Mouse (Mus musculus) myocyte (in vitro differentiated cells): ENCODE data around the gene Ttll10. TPM values are rescaled to one million over a fixed set of nuclear protein-coding genes. Genes with fewer than 3 reads are reported as not detected.

Experiments used
- H3K27me3 ChIP-seq: one replicate; pipeline ENCODE4 v1.6.1; 2011; ENCODE audit not compliant: control insufficient read depth, insufficient read depth, insufficient read length
- H3K36me3 ChIP-seq: one replicate; pipeline ENCODE4 v1.6.1; 2011; ENCODE audit not compliant: control insufficient read depth, insufficient read depth
- H3K4me2 ChIP-seq: one replicate; pipeline ENCODE4 v1.6.1; 2011; ENCODE audit warnings: low read depth, control low read depth
- H3K4me3 ChIP-seq: one replicate; pipeline ENCODE4 v1.5.1; 2011; ENCODE audit warnings: mild to moderate bottlenecking, control low read depth, moderate library complexity
- H3K79me2 ChIP-seq: one replicate; pipeline ENCODE4 v1.6.1; 2011; ENCODE audit not compliant: control insufficient read depth, insufficient read depth
- H3ac ChIP-seq: one replicate; pipeline ENCODE4 v1.6.1; 2011; ENCODE audit not compliant: control insufficient read depth, insufficient read length
- CEBPB ChIP-seq: IDR thresholded peaks from 2 replicates; pipeline ENCODE4 v1.6.1; 2011; ENCODE audit warnings: mild to moderate bottlenecking, moderate library complexity; ENCODE audit not compliant: poor library complexity, insufficient read depth, severe bottlenecking
- E2F4 ChIP-seq: IDR thresholded peaks from one replicate; pipeline ENCODE4 v1.6.1; 2011; ENCODE audit warnings: mild to moderate bottlenecking, control low read depth, moderate library complexity; ENCODE audit not compliant: insufficient read depth
- MAX ChIP-seq: IDR thresholded peaks from one replicate; pipeline ENCODE4 v1.6.1; 2011; ENCODE audit warnings: low read depth, mild to moderate bottlenecking, control low read depth
- MYOD1 ChIP-seq, 3 experiments: IDR thresholded peaks; one replicate each; pipeline ENCODE4 v1.6.1; 2011; ENCODE audit warnings: control low read depth in 2 of 3, low read depth in 2 of 3, mild to moderate bottlenecking in 2 of 3, moderate library complexity in 1 of 3; ENCODE audit not compliant: insufficient read length in 2 of 3, control insufficient read depth in 1 of 3
- MYOG ChIP-seq, 3 experiments: IDR thresholded peaks; one replicate each; pipeline ENCODE4 v1.6.1; 2011; ENCODE audit warnings: control low read depth in 2 of 3, low read depth in 2 of 3, mild to moderate bottlenecking in 2 of 3; ENCODE audit not compliant: insufficient read length in 2 of 3, control insufficient read depth in 1 of 3, insufficient read depth in 1 of 3
- POLR2A ChIP-seq: IDR thresholded peaks from one replicate; pipeline ENCODE4 v1.6.1; 2011; ENCODE audit warnings: low read depth, mild to moderate bottlenecking, control low read depth, moderate library complexity; ENCODE audit not compliant: insufficient read length
- POLR2AphosphoS2 ChIP-seq: IDR thresholded peaks from one replicate; pipeline ENCODE4 v1.6.1; 2011; ENCODE audit warnings: low read depth, control low read depth; ENCODE audit not compliant: insufficient read length
- REST ChIP-seq: IDR thresholded peaks from one replicate; pipeline ENCODE4 v1.6.1; 2011; ENCODE audit warnings: mild to moderate bottlenecking, control low read depth, moderate library complexity; ENCODE audit not compliant: insufficient read depth, insufficient read length
- SRF ChIP-seq: IDR thresholded peaks from one replicate; pipeline ENCODE4 v1.6.1; 2011; ENCODE audit warnings: low read depth; ENCODE audit not compliant: control insufficient read depth, insufficient read length
- TCF12 ChIP-seq: IDR thresholded peaks from one replicate; pipeline ENCODE4 v1.6.1; 2011; ENCODE audit warnings: mild to moderate bottlenecking, control low read depth; ENCODE audit not compliant: poor library complexity, insufficient read depth, severe bottlenecking
- TCF3 ChIP-seq: IDR thresholded peaks from one replicate; pipeline ENCODE4 v1.6.1; 2011; ENCODE audit warnings: low read depth, control low read depth; ENCODE audit not compliant: insufficient read length
- USF1 ChIP-seq: IDR thresholded peaks from one replicate; pipeline ENCODE4 v1.6.1; 2011; ENCODE audit warnings: low read depth, mild to moderate bottlenecking, control low read depth, moderate library complexity
- polyA plus RNA-seq: library from polyadenylated mRNA; unstranded; fragments of >200 nt; fragmentation: generic; extraction: Trizol; gene quantifications from one replicate; pipeline ENCODE4 v1.2.1, GENCODE M21; 2012; ENCODE audit warnings: missing spikeins

Ttll10 gene
- polyA plus RNA-seq, 1 experiment, result not detected

GRCm38 (mm10) chr4:156044754-156045153, 14.5 kb downstream of the Ttll10 start:
- Histone ChIP-seq H3K79me2 (no peaks in the 10 kb centered on the region), H3K36me3 (no peaks in the 10 kb centered on the region), H3ac (no peak overlapping the region), H3K4me3 (no peak overlapping the region), H3K4me2 (no peak overlapping the region), H3K27me3 (peaks cover 13% of the 10 kb centered on the region)
- TF ChIP-seq MYOD1 (IDR thresholded peaks at IDR 0.05; ENCODE audit: control insufficient read depth in 1 of 3, insufficient read length in 2 of 3, low read depth in 2 of 3), result no peak
- no peak for TF ChIP-seq MYOG (IDR thresholded peaks at IDR 0.05; ENCODE audit: control insufficient read depth in 1 of 3, insufficient read depth in 1 of 3, insufficient read length in 2 of 3, low read depth in 2 of 3)
- TF ChIP-seq POLR2A, result no peak
- no peak for TF ChIP-seq MAX
- no peak for TF ChIP-seq TCF12

- Histone ChIP-seq H3ac (no peak overlapping the region), H3K4me2 (no peak overlapping the region), H3K79me2 (no peaks in the 10 kb centered on the region), H3K36me3 (no peaks in the 10 kb centered on the region), H3K27me3 (peaks cover 21% of the 10 kb centered on the region), H3K4me3 (no peak overlapping the region)
- TF ChIP-seq CEBPB, result no peak
- TF ChIP-seq USF1, result no peak
- TF ChIP-seq POLR2AphosphoS2, result no peak
- no peak for TF ChIP-seq SRF
- TF ChIP-seq TCF3, result no peak
- no peak for TF ChIP-seq E2F4
- no peak for TF ChIP-seq MYOD1 (IDR thresholded peaks at IDR 0.05; ENCODE audit: control insufficient read depth in 1 of 3, insufficient read length in 2 of 3, low read depth in 2 of 3)
- no peak for TF ChIP-seq MYOG (IDR thresholded peaks at IDR 0.05; ENCODE audit: control insufficient read depth in 1 of 3, insufficient read depth in 1 of 3, insufficient read length in 2 of 3, low read depth in 2 of 3)
- TF ChIP-seq MAX, result no peak
- TF ChIP-seq TCF12, result no peak
- no peak for TF ChIP-seq REST
- TF ChIP-seq POLR2A, result no peak
These were observed 24.3 kb downstream of the Ttll10 start for GRCm38 (mm10) chr4:156034901-156035300.

- no peaks in the 10 kb centered on the region for H3K36me3 ChIP-seq
- H3K4me3 ChIP-seq, result no peak overlapping the region
- H3K4me2 ChIP-seq, result no peak overlapping the region
- no peak for TF ChIP-seq MYOD1 (IDR thresholded peaks at IDR 0.05; ENCODE audit: control insufficient read depth in 1 of 3, insufficient read length in 2 of 3, low read depth in 2 of 3)
- TF ChIP-seq E2F4, result no peak
- no peak for TF ChIP-seq MYOG (IDR thresholded peaks at IDR 0.05; ENCODE audit: control insufficient read depth in 1 of 3, insufficient read depth in 1 of 3, insufficient read length in 2 of 3, low read depth in 2 of 3)
- no peak for TF ChIP-seq POLR2AphosphoS2
- no peak for TF ChIP-seq SRF
- TF ChIP-seq CEBPB, result no peak
- TF ChIP-seq MAX, result no peak
- no peak for TF ChIP-seq USF1
- no peak for TF ChIP-seq REST
- H3K79me2 ChIP-seq, result no peaks in the 10 kb centered on the region
- H3ac ChIP-seq, result no peak overlapping the region
- H3K27me3 ChIP-seq, result peaks cover 21% of the 10 kb centered on the region
These were observed 24.9 kb downstream of the Ttll10 start for GRCm38 (mm10) chr4:156034301-156034700.

GRCm38 (mm10) chr4:156033476-156034119, 25.6 kb downstream of the Ttll10 start:
- H3K27me3 ChIP-seq, result peaks cover 21% of the 10 kb centered on the region
- H3K4me2 ChIP-seq, result peak overlapping the region; percentile 0
- H3ac ChIP-seq, result no peak overlapping the region
- H3K36me3 ChIP-seq, result no peaks in the 10 kb centered on the region
- H3K79me2 ChIP-seq, result no peaks in the 10 kb centered on the region
- no peak for TF ChIP-seq TCF12
- TF ChIP-seq POLR2A, result no peak
- no peak for TF ChIP-seq POLR2AphosphoS2
- no peak for TF ChIP-seq REST
- no peak for TF ChIP-seq TCF3
- no peak for TF ChIP-seq USF1
- no peak for TF ChIP-seq MYOD1 (IDR thresholded peaks at IDR 0.05; ENCODE audit: control insufficient read depth in 1 of 3, insufficient read length in 2 of 3, low read depth in 2 of 3)
- TF ChIP-seq SRF, result no peak
- no peak for TF ChIP-seq MYOG (IDR thresholded peaks at IDR 0.05; ENCODE audit: control insufficient read depth in 1 of 3, insufficient read depth in 1 of 3, insufficient read length in 2 of 3, low read depth in 2 of 3)
- no peak for TF ChIP-seq CEBPB
- TF ChIP-seq E2F4, result no peak
- TF ChIP-seq MAX, result no peak
- no peak overlapping the region for H3K4me3 ChIP-seq

GRCm38 (mm10) chr4:156032856-156033255, 26.4 kb downstream of the Ttll10 start:
- no peak overlapping the region for H3K4me3 ChIP-seq
- peak overlapping the region; percentile 75 for H3K4me2 ChIP-seq
- no peaks in the 10 kb centered on the region for H3K36me3 ChIP-seq
- peaks cover 21% of the 10 kb centered on the region for H3K27me3 ChIP-seq
- TF ChIP-seq MYOD1 (IDR thresholded peaks at IDR 0.05; ENCODE audit: control insufficient read depth in 1 of 3, insufficient read length in 2 of 3, low read depth in 2 of 3) (peak in 1 of 3 experiments; percentile 7), MYOG (IDR thresholded peaks at IDR 0.05; ENCODE audit: control insufficient read depth in 1 of 3, insufficient read depth in 1 of 3, insufficient read length in 2 of 3, low read depth in 2 of 3) (no peak)
- no peaks in the 10 kb centered on the region for H3K79me2 ChIP-seq
- H3ac ChIP-seq, result no peak overlapping the region
